Mouse (Mus musculus) ovary, postnatal 10 days (tissue): Measurements from ENCODE around the gene Bsph2.

ENCODE experiments used
- DNase-seq: peaks from one replicate; pipeline ENCODE4 v3.0.0; 2022; ENCODE audit warnings: low spot score

Bsph2 gene

DNA sequence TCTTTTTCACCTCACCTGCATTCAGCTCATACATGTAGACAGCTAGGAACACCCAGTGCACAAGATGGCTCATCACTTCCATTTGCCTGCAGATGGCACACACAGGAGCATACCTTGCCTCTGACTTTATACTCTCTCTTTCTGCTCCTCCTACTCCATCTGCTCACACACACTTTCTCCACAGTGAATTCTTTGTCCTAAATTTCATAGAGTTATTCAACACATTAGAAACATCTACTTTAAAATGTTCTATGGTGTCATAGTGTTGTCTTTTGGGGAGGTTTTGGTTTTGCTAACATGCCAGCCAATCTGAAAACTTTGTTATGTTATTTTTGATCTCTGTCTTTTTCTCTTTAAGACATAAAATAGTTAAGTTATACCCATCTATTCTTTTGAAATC, at the start of gene Bsph2:
Gene Bsph2 (minus strand): TSS at position 101 of the 400 bp plus-strand sequence.
- no peak for DNase-seq

DNA sequence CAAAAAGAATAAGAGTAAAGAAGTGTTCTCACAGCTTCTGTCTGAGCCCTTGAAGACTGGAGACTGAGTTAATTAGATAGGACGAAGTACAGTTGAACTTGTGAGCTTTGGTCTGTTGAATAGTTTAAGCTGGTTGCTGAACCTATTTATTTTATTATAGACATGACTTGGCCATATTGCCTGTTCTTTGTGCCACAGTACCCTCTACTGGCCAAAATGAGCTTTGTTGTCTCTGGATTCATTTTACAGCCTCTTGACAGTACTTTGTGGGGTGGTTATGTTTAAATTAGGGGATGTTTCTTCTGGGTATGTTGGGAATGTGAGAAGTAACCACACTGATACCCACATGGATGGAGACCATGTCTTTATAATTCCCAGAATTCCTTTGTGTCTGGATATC, 59.3 kb downstream of the Bsph2 start:
- DNase-seq = no peak
